Mouse (Mus musculus): Measurements from ENCODE around the gene Rbpj. TPM values are rescaled to one million over a fixed set of nuclear protein-coding genes. Genes with fewer than 3 reads are reported as not detected.
"Not testable (repeated sequence)": the region's sequence is repeated elsewhere in the genome, so short reads cannot be mapped to it uniquely, and the experiment has no call there.

Rbpj gene
- polyA plus RNA-seq, 1 experiment from 2014 or later: 42.6 TPM

- no peak overlapping the region for H3K9ac ChIP-seq
- H3K4me2 ChIP-seq: no peak overlapping the region
- no peaks in the 10 kb centered on the region for H3K9me3 ChIP-seq
- no peak overlapping the region for H3K4me3 ChIP-seq
- WGBS: 92% methylated on average over 10 of the region's 10 CpGs
- ATAC-seq (ENCODE audit: insufficient number of reproducible peaks, insufficient read depth, low FRiP score, low TSS enrichment, low read depth): no peak
- H3K4me1 ChIP-seq: no peaks in the 10 kb centered on the region
- no peaks in the 10 kb centered on the region for H3K27me3 ChIP-seq
- no peak overlapping the region for H3K27ac ChIP-seq
- no peaks in the 10 kb centered on the region for H3K36me3 ChIP-seq
These were observed 204.5 kb downstream of the Rbpj start for GRCm38 (mm10) chr5:53670321-53670938.

- no peaks in the 10 kb centered on the region for H3K4me1 ChIP-seq
- 66% methylated on average over 4 of the region's 4 CpGs for WGBS
- H3K4me2 ChIP-seq: no peak overlapping the region
- no peak overlapping the region for H3K4me3 ChIP-seq
- ATAC-seq (ENCODE audit: insufficient number of reproducible peaks, insufficient read depth, low FRiP score, low TSS enrichment, low read depth): no peak
- H3K9ac ChIP-seq: no peak overlapping the region
- no peaks in the 10 kb centered on the region for H3K36me3 ChIP-seq
- no peaks in the 10 kb centered on the region for H3K9me3 ChIP-seq
- no peak overlapping the region for H3K27ac ChIP-seq
- H3K27me3 ChIP-seq: no peaks in the 10 kb centered on the region
These were observed 205.6 kb downstream of the Rbpj start for GRCm38 (mm10) chr5:53671507-53671906.

DNA sequence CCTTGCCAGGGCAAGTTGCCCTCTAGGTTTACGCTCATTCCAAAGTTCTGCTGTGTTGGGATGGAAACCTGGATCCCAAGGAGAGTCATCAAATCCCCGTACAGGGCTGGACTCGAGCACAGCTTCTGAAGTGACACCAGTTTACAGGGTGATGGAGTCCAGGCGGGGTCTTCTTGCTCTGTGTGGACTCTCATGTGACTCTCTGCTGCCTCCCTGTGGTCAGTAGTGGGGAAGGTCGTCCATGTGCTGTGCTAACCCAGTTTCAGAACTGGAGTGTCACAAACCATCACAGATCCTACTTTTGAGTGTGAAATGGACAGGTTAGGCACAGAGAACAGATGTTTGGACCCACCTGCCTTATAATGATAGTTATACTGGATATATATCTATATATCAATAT lies 206.4 kb downstream of the Rbpj start:
- Histone ChIP-seq H3K9ac (no peak overlapping the region), H3K36me3 (no peaks in the 10 kb centered on the region), H3K9me3 (no peaks in the 10 kb centered on the region), H3K27me3 (no peaks in the 10 kb centered on the region), H3K27ac (no peak overlapping the region), H3K4me2 (no peak overlapping the region), H3K4me3 (no peak overlapping the region), H3K4me1 (no peaks in the 10 kb centered on the region)
- ATAC-seq (ENCODE audit: insufficient number of reproducible peaks, insufficient read depth, low FRiP score, low TSS enrichment, low read depth): no peak
- WGBS: 29% methylated on average over 5 of the region's 5 CpGs

- H3K36me3 ChIP-seq; H3K27ac ChIP-seq; H3K27me3 ChIP-seq; H3K4me2 ChIP-seq; H3K9ac ChIP-seq; H3K4me1 ChIP-seq; H3K4me3 ChIP-seq; ATAC-seq (ENCODE audit: insufficient number of reproducible peaks, insufficient read depth, low FRiP score, low TSS enrichment, low read depth); H3K9me3 ChIP-seq: not testable (repeated sequence)
- WGBS: 85% methylated on average over 5 of the region's 6 CpGs
These were observed 207.7 kb downstream of the Rbpj start for GRCm38 (mm10) chr5:53673493-53674150.

- 85% methylated on average over 8 of the region's 8 CpGs for WGBS
- H3K4me2 ChIP-seq: no peak overlapping the region
- H3K9ac ChIP-seq: no peak overlapping the region
- no peak overlapping the region for H3K4me3 ChIP-seq
- no peaks in the 10 kb centered on the region for H3K4me1 ChIP-seq
- no peaks in the 10 kb centered on the region for H3K36me3 ChIP-seq
- ATAC-seq (ENCODE audit: insufficient number of reproducible peaks, insufficient read depth, low FRiP score, low TSS enrichment, low read depth): no peak
- H3K9me3 ChIP-seq: no peaks in the 10 kb centered on the region
- H3K27me3 ChIP-seq: peaks cover 5% of the 10 kb centered on the region; the same call in 1 of the 2 replicates
- H3K27ac ChIP-seq: no peak overlapping the region
These were observed 210.7 kb downstream of the Rbpj start for GRCm38 (mm10) chr5:53676671-53677070.

DNA sequence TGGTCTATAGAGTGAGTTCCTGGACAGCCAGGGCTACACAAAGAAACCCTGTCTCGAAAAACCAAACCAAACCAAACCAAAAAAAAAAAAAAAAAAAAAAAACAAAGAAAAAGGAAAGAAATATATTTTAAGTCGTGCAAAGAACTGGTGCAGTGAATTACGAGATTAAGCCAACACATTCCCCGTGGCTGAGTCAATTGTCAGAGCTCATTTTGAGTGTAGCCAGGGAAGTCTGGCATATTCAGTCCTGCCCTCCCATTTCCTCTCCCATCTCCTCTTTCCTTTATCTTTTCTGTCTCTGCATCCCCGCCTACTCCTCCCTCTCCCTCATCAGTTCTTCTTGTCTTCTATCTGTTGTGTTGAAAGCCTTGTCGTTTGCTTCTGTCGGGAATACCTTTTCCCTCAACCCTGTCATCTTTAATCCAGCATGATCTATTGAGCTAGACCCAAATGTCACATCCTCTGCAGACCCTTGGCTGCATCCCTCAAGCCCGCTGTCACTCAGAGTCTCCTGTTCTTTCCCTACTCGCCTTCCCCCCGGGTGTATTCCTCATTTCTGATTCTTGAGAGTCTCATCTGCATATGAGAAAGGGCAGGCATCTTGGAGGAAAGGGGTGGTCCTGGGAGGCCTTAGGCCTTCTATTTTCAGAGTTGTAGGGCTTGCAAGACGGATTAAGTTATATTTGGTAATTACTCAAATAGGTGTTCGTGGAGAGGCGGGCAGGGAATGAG lies 212.2 kb downstream of the Rbpj start:
- Histone ChIP-seq H3K4me3 (no peak overlapping the region), H3K27ac (no peak overlapping the region), H3K4me2 (no peak overlapping the region), H3K9ac (no peak overlapping the region), H3K4me1 (no peaks in the 10 kb centered on the region), H3K36me3 (no peaks in the 10 kb centered on the region), H3K9me3 (no peaks in the 10 kb centered on the region), H3K27me3 (peaks cover 5% of the 10 kb centered on the region; the same call in 1 of the 2 replicates)
- WGBS: 48% methylated on average over 13 of the region's 13 CpGs
- no peak for ATAC-seq (ENCODE audit: insufficient number of reproducible peaks, insufficient read depth, low FRiP score, low TSS enrichment, low read depth)

- 85% methylated on average over 6 of the region's 6 CpGs for WGBS
- Histone ChIP-seq H3K27ac (no peak overlapping the region), H3K36me3 (no peaks in the 10 kb centered on the region), H3K4me3 (no peak overlapping the region), H3K9me3 (no peaks in the 10 kb centered on the region), H3K4me2 (no peak overlapping the region), H3K9ac (no peak overlapping the region), H3K27me3 (peaks cover 5% of the 10 kb centered on the region; the same call in 1 of the 2 replicates), H3K4me1 (no peaks in the 10 kb centered on the region)
- ATAC-seq (ENCODE audit: insufficient number of reproducible peaks, insufficient read depth, low FRiP score, low TSS enrichment, low read depth): no peak
These were observed 213.7 kb downstream of the Rbpj start for GRCm38 (mm10) chr5:53679651-53680050.

- Histone ChIP-seq H3K36me3 (no peaks in the 10 kb centered on the region), H3K9me3 (no peaks in the 10 kb centered on the region), H3K27ac (no peak overlapping the region), H3K4me2 (no peak overlapping the region), H3K4me3 (no peak overlapping the region), H3K27me3 (no peaks in the 10 kb centered on the region; the same call in 1 of the 2 replicates), H3K4me1 (no peaks in the 10 kb centered on the region), H3K9ac (no peak overlapping the region)
- WGBS: 77% methylated on average over 3 of the region's 3 CpGs
- no peak for ATAC-seq (ENCODE audit: insufficient number of reproducible peaks, insufficient read depth, low FRiP score, low TSS enrichment, low read depth)
These were observed 218.0 kb downstream of the Rbpj start for GRCm38 (mm10) chr5:53683916-53684315.

DNA sequence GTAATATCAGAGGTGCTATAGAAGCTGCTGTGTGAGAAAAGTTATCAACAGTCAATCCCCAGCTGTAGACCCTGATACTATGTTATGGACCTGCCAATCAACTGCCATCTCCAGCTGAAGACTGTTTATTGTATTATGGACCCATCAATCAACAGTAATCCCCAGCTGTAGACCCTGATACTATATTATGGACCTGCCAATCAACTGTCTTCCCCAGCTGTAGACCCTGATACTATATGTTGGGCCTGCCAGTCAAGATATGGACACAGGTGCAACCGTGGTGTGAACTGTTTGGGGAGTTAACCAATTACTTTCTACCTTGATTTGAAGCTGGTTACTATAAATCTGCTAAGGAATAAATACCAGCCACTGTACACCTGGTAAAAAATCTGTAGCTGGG lies 218.5 kb downstream of the Rbpj start:
- ATAC-seq (ENCODE audit: insufficient number of reproducible peaks, insufficient read depth, low FRiP score, low TSS enrichment, low read depth): no peak
- Histone ChIP-seq H3K9me3 (no peaks in the 10 kb centered on the region), H3K27ac (no peak overlapping the region), H3K36me3 (no peaks in the 10 kb centered on the region), H3K27me3 (no peaks in the 10 kb centered on the region; the same call in 1 of the 2 replicates), H3K4me1 (no peaks in the 10 kb centered on the region), H3K9ac (no peak overlapping the region), H3K4me2 (no peak overlapping the region), H3K4me3 (no peak overlapping the region)
- WGBS: 85% methylated on average over 1 of the region's 1 CpGs

- Histone ChIP-seq H3K9ac (no peak overlapping the region), H3K36me3 (no peaks in the 10 kb centered on the region), H3K27ac (no peak overlapping the region), H3K4me3 (no peak overlapping the region), H3K27me3 (no peaks in the 10 kb centered on the region), H3K4me1 (no peaks in the 10 kb centered on the region), H3K9me3 (no peaks in the 10 kb centered on the region), H3K4me2 (no peak overlapping the region)
- no peak for ATAC-seq (ENCODE audit: insufficient number of reproducible peaks, insufficient read depth, low FRiP score, low TSS enrichment, low read depth)
- 80% methylated on average over 4 of the region's 4 CpGs for WGBS
These were observed 219.7 kb downstream of the Rbpj start for GRCm38 (mm10) chr5:53685623-53686022.

GRCm38 (mm10) chr5:53686379-53686778 lies 220.4 kb downstream of the Rbpj start:
- 83% methylated on average over 2 of the region's 2 CpGs for WGBS
- no peaks in the 10 kb centered on the region for H3K27me3 ChIP-seq
- no peaks in the 10 kb centered on the region for H3K36me3 ChIP-seq
- no peaks in the 10 kb centered on the region for H3K9me3 ChIP-seq
- no peaks in the 10 kb centered on the region for H3K4me1 ChIP-seq
- no peak overlapping the region for H3K9ac ChIP-seq
- H3K4me2 ChIP-seq: no peak overlapping the region
- no peak overlapping the region for H3K27ac ChIP-seq
- no peak for ATAC-seq (ENCODE audit: insufficient number of reproducible peaks, insufficient read depth, low FRiP score, low TSS enrichment, low read depth)
- H3K4me3 ChIP-seq: no peak overlapping the region

DNA sequence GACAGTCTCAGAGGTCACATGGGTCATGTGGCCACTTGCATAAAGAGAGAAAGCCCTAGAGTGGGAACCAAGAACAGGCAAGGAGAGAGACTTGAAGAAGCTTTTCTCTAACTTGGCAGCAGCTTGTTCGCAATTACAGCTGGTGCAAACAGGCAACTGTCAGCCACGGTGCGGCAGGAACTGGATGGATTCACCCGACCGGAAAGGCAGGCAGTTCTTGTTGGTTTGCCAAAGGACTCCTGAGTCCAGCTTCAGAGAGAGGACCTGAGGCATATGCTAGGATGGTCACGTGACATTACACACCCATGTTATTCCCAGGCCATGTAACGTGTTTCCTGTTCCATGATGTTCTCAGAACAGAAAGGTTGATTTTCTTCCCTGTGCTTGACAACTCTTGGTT lies 222.4 kb downstream of the Rbpj start:
- H3K4me2 ChIP-seq: no peak overlapping the region
- no peaks in the 10 kb centered on the region for H3K36me3 ChIP-seq
- no peak overlapping the region for H3K4me3 ChIP-seq
- H3K4me1 ChIP-seq: no peaks in the 10 kb centered on the region
- H3K9ac ChIP-seq: no peak overlapping the region
- WGBS: 76% methylated on average over 7 of the region's 7 CpGs
- no peak for ATAC-seq (ENCODE audit: insufficient number of reproducible peaks, insufficient read depth, low FRiP score, low TSS enrichment, low read depth)
- H3K27ac ChIP-seq: no peak overlapping the region
- no peaks in the 10 kb centered on the region for H3K9me3 ChIP-seq
- H3K27me3 ChIP-seq: no peaks in the 10 kb centered on the region
